12 mouse cellular contexts compared by ENCODE assay signal in genomic region chr16:37823949-37824348, GRCm38 (mm10). TPM values are rescaled to one million over a fixed set of nuclear protein-coding genes. Genes with fewer than 3 reads are reported as not detected.
DNase-seq lines count a peak whose midpoint lies in the region; ATAC-seq and TF ChIP-seq lines count a peak whose summit lies in the region.
"Had no signal": no experiment of that assay in that cellular context is flagged by ENCODE, and none has a peak within 500 bp of the region (broad histone marks: within the 10 kb centered on the region; RNA-seq: fewer than 3 reads in every experiment).

No protein-coding gene starts in this region.

- H3K9me3 ChIP-seq in kidney, embryonic 15.5 days (replicated peaks): no peaks in the 10 kb centered on the region
- no peaks in the 10 kb centered on the region for H3K9me3 ChIP-seq in lung, postnatal 0 days (ENCODE audit: low read length)
- H3K9me3 ChIP-seq: hindbrain, embryonic 15.5 days had no signal

- WGBS in kidney, embryonic 15.5 days: 79% methylated on average over 5 of the region's 5 CpGs
- WGBS in lung, postnatal 0 days: 70% methylated on average over 5 of the region's 5 CpGs

- H3K36me3 ChIP-seq in kidney, embryonic 15.5 days: peaks cover 98% of the 10 kb centered on the region
- peaks cover 62% of the 10 kb centered on the region for H3K36me3 ChIP-seq in lung, postnatal 0 days (ENCODE audit: insufficient read depth, low read length)

- no peak overlapping the region for H3K4me3 ChIP-seq in kidney, embryonic 15.5 days (replicated peaks)
- H3K4me3 ChIP-seq in lung, postnatal 0 days (ENCODE audit: low read depth, low read length): no peak overlapping the region
- H3K4me3 ChIP-seq: hindbrain, embryonic 15.5 days; left cerebral cortex, adult 2 months had no signal

- no peak overlapping the region for H3K27ac ChIP-seq in kidney, embryonic 15.5 days
- no peak overlapping the region for H3K27ac ChIP-seq in lung, postnatal 0 days (ENCODE audit: low read length)
- H3K27ac ChIP-seq: hindbrain, embryonic 15.5 days had no signal

- H3K27me3 ChIP-seq in kidney, embryonic 15.5 days: no peaks in the 10 kb centered on the region
- H3K27me3 ChIP-seq in lung, postnatal 0 days (replicated peaks; ENCODE audit: insufficient read depth, low read length): no peaks in the 10 kb centered on the region
- H3K27me3 ChIP-seq: hindbrain, embryonic 15.5 days had no signal

- no peak for TF ChIP-seq EP300 in lung, postnatal 0 days (IDR thresholded peaks at IDR 0.05)

- TF ChIP-seq CTCF in lung, postnatal 0 days (IDR thresholded peaks at IDR 0.05): no peak

- no peak for ATAC-seq in kidney, embryonic 15.5 days (replicated peaks; ENCODE audit: low FRiP score)
- ATAC-seq in lung, postnatal 0 days: no peak

- no peak overlapping the region for H3K4me2 ChIP-seq in kidney, embryonic 15.5 days
- no peak overlapping the region for H3K4me2 ChIP-seq in lung, postnatal 0 days (replicated peaks; ENCODE audit: low read depth, low read length)
- H3K4me2 ChIP-seq: hindbrain, embryonic 15.5 days had no signal

- no peaks in the 10 kb centered on the region for H3K4me1 ChIP-seq in kidney, embryonic 15.5 days
- no peaks in the 10 kb centered on the region for H3K4me1 ChIP-seq in lung, postnatal 0 days (ENCODE audit: insufficient read depth, low read depth, low read length)
- H3K4me1 ChIP-seq: hindbrain, embryonic 15.5 days had no signal

- DNase-seq in kidney, adult 11 months: peak; percentile 58
- peak; percentile 44 for DNase-seq in Muller cell, postnatal 12 days (ENCODE audit: inconsistent ontology term)
- DNase-seq in brain, adult 2 months (ENCODE audit: low read depth, low spot score): peak; percentile 82
- DNase-seq in cerebellum, postnatal 25 days: peak; percentile 82 to 90
- DNase-seq in lung, postnatal 0 days (ENCODE audit: low spot score): no peak
- no peak for DNase-seq in right cerebral cortex, postnatal 4 days
- DNase-seq: embryo, embryonic 11 days; lung, adult 2 months; right cerebral cortex, adult 18-20 months had no signal

- H3K9ac ChIP-seq in kidney, embryonic 15.5 days: no peak overlapping the region
- H3K9ac ChIP-seq in lung, postnatal 0 days (replicated peaks; ENCODE audit: low read depth): no peak overlapping the region
- H3K9ac ChIP-seq: hindbrain, embryonic 15.5 days had no signal

RNA-seq across cellular contexts. Expression of gene Gm36028, which starts 37.0 kb away (rescaled TPM):
- 0.19 and 0.42 TPM in 2 replicates for polyA plus RNA-seq in kidney, embryonic 15.5 days (2015; fragmentation: Nextera tagmentation; extraction: Ambion mirVana)
- 0.61 and 0.73 TPM in 2 replicates for polyA plus RNA-seq in lung, postnatal 0 days (2015; fragmentation: Nextera tagmentation; extraction: Ambion mirVana)

RNA-seq across cellular contexts. Expression of gene Lrrc58, which starts 44.2 kb away (rescaled TPM):
- 65.6 TPM in 2 replicates for polyA plus RNA-seq in kidney, embryonic 15.5 days (2015; fragmentation: Nextera tagmentation; extraction: Ambion mirVana)
- polyA plus RNA-seq in lung, postnatal 0 days (2015; fragmentation: Nextera tagmentation; extraction: Ambion mirVana): 40.7 and 47.8 TPM in 2 replicates

RNA-seq across cellular contexts. Expression of gene Fstl1, which starts 47.3 kb away (rescaled TPM):
- 557 and 571 TPM in 2 replicates for polyA plus RNA-seq in kidney, embryonic 15.5 days (2015; fragmentation: Nextera tagmentation; extraction: Ambion mirVana)
- 305 and 333 TPM in 2 replicates for polyA plus RNA-seq in lung, postnatal 0 days (2015; fragmentation: Nextera tagmentation; extraction: Ambion mirVana)

Comparison
In these comparisons a context has a peak if more than half of its experiments do, and no peak if none do; other contexts are left out.
1. DNase-seq: peak in kidney, adult 11 months (single experiment), Muller cell, postnatal 12 days (single experiment), brain, adult 2 months (single experiment) and cerebellum, postnatal 25 days (2 of 2); none in lung, postnatal 0 days (single experiment) and right cerebral cortex, postnatal 4 days (single experiment).